In the genomic region with DNA sequence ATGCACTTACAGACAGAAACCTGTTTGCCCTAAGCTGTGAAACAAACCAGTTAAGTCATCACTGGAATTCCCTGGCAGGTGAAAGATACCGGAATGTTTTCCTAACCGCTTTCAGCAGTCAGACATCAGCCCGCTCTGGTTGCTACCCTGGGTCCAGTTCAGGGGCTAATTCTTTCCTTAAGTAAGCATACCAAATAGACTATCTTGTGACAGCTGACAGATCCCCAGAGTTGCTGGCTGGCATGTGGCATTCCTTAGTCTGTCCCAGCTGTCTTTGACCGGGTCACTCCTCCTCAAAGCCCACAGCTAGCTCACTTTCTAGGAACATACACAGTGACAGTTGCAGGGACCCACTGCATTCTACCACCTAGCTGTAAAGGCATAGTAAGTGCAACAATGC, we compare ENCODE assay signal across 15 mouse cellular contexts. TPM values are rescaled to one million over a fixed set of nuclear protein-coding genes. Genes with fewer than 3 reads are reported as not detected.
A peak's percentile ranks its signal among the peaks of the same experiment; 100 is the strongest.
DNase-seq lines count a peak whose midpoint lies in the region; ATAC-seq and TF ChIP-seq lines count a peak whose summit lies in the region.
"Had no signal": no experiment of that assay in that cellular context is flagged by ENCODE, and none has a peak within 500 bp of the region (broad histone marks: within the 10 kb centered on the region; RNA-seq: fewer than 3 reads in every experiment).

No protein-coding gene starts in this region.

- H3K9ac ChIP-seq in forebrain, embryonic 11.5 days (ENCODE audit: low read length) = no peak overlapping the region
- H3K9ac ChIP-seq: hindbrain, embryonic 13.5 days; lung, embryonic 15.5 days; midbrain, embryonic 13.5 days; neural tube, embryonic 12.5 days had no signal

- no peaks in the 10 kb centered on the region for H3K9me3 ChIP-seq in forebrain, embryonic 11.5 days (ENCODE audit: control insufficient read depth, low read length)
- H3K9me3 ChIP-seq: hindbrain, embryonic 13.5 days; lung, embryonic 15.5 days; midbrain, embryonic 13.5 days; neural tube, embryonic 12.5 days had no signal

- CTCF ChIA-PET in Patski (lab: Charles Lee) = interaction anchor here (1.2 to 1.8 kb wide), 3 partner anchors 9 to 114 kb away, joined by 3 to 7 read pairs (median 4); no protein-coding TSS in a partner anchor

- ATAC-seq in Patski = peak; percentile 51
- ATAC-seq in erythroid progenitor cell, adult 5-6 weeks (replicated peaks; ENCODE audit: low FRiP score, poor library complexity, severe bottlenecking) = no peak
- ATAC-seq in forebrain, embryonic 11.5 days (replicated peaks; ENCODE audit: low FRiP score) = no peak
- ATAC-seq: midbrain, embryonic 13.5 days had no signal

- H3K4me3 ChIP-seq in forebrain, embryonic 11.5 days (ENCODE audit: low read depth, low read length) = no peak overlapping the region
- H3K4me3 ChIP-seq: erythroblast, embryonic 14.5 days; hindbrain, embryonic 13.5 days; lung, embryonic 15.5 days; midbrain, embryonic 13.5 days; neural tube, embryonic 12.5 days had no signal

- H3K27ac ChIP-seq in forebrain, embryonic 11.5 days (ENCODE audit: low read depth, low read length) = no peak overlapping the region
- H3K27ac ChIP-seq: hindbrain, embryonic 13.5 days; lung, embryonic 15.5 days; midbrain, embryonic 13.5 days; neural tube, embryonic 12.5 days had no signal

- in situ Hi-C loops in Patski (cut with MboI; ENCODE audit: low pct_unique_long_range_greater_than_20kb) = no loop called here

- H3K36me3 ChIP-seq in forebrain, embryonic 11.5 days (ENCODE audit: control insufficient read depth, insufficient read depth, low read length) = no peaks in the 10 kb centered on the region
- H3K36me3 ChIP-seq: hindbrain, embryonic 13.5 days; lung, embryonic 15.5 days; midbrain, embryonic 13.5 days; neural tube, embryonic 12.5 days had no signal

- POLR2A ChIA-PET in Patski (lab: Charles Lee) = interaction anchor here (1.1 to 1.3 kb wide), 2 partner anchors 23 to 36 kb away, joined by 3 read pairs; partner anchors contain the start of gene Mettl16

- no peaks in the 10 kb centered on the region for H3K27me3 ChIP-seq in Patski
- H3K27me3 ChIP-seq in forebrain, embryonic 11.5 days (ENCODE audit: control insufficient read depth, insufficient read depth, low read length) = no peaks in the 10 kb centered on the region
- H3K27me3 ChIP-seq: hindbrain, embryonic 13.5 days; lung, embryonic 15.5 days; midbrain, embryonic 13.5 days; neural tube, embryonic 12.5 days had no signal

- peaks cover 3% of the 10 kb centered on the region; the same call in 1 of the 2 replicates for H3K4me1 ChIP-seq in forebrain, embryonic 11.5 days (replicated peaks; ENCODE audit: control insufficient read depth, insufficient read depth, low read length)
- H3K4me1 ChIP-seq: lung, embryonic 15.5 days; neural tube, embryonic 12.5 days had no signal

- DNase-seq in kidney, adult 11 months = peak; percentile 21
- no peak for DNase-seq in kidney, postnatal 25 days
- DNase-seq in Patski (ENCODE audit: low read depth, low spot score) = no peak
- DNase-seq in gastrocnemius, postnatal 25 days = peak; percentile 11
- peak; percentile 63 to 69 for DNase-seq in heart, postnatal 10 days
- no peak for DNase-seq in right cerebral cortex, postnatal 25 days
- DNase-seq in forebrain, embryonic 11.5 days (ENCODE audit: low spot score) = no peak
- DNase-seq: adrenal gland, adult 2 months; cerebellum, postnatal 25 days had no signal

- 80% methylated on average over 4 of the region's 4 CpGs for WGBS in forebrain, embryonic 11.5 days

- no peak overlapping the region for H3K4me2 ChIP-seq in forebrain, embryonic 11.5 days (ENCODE audit: low read depth, low read length, severe bottlenecking)
- H3K4me2 ChIP-seq: hindbrain, embryonic 13.5 days; lung, embryonic 15.5 days; midbrain, embryonic 13.5 days; neural tube, embryonic 12.5 days had no signal

- intact Hi-C loops in heart, postnatal 10 days (cut with DNase I) = no loop called here

- TF ChIP-seq CTCF in Patski (IDR thresholded peaks at IDR 0.05) = no peak

RNA-seq across cellular contexts. Expression of gene Mettl16, which starts 22.6 kb away (rescaled TPM):
- 33.6 TPM for polyA plus RNA-seq in Patski (2021)
- 10 to 100 TPM in 1 of 2 experiments, 1 to 10 TPM in 1; 8.4 to 10.9 TPM for total RNA-seq in gastrocnemius, postnatal 25 days (2021)
- total RNA-seq in heart, postnatal 10 days (2021) = 10 to 100 TPM in 1 of 2 experiments, 1 to 10 TPM in 1; 9.9 to 14.7 TPM
- 2.5 and 5.0 TPM in 2 replicates for total RNA-seq in erythroid progenitor cell, adult 5-6 weeks (2015; ENCODE audit: low replicate concordance)
- total RNA-seq in erythroid progenitor cell, adult 5-6 weeks (2017; ENCODE audit: low replicate concordance) = 3.1 and 5.4 TPM in 2 replicates
- 53.3 and 57.0 TPM in 2 replicates for polyA plus RNA-seq in forebrain, embryonic 11.5 days (2014; fragmentation: Nextera tagmentation; extraction: Ambion mirVana)

RNA-seq across cellular contexts. Expression of gene Pafah1b1, which starts 23.6 kb away (rescaled TPM):
- 109 TPM for polyA plus RNA-seq in Patski (2021)
- total RNA-seq in gastrocnemius, postnatal 25 days (2021) = 100 to 1,000 TPM in 1 of 2 experiments, 10 to 100 TPM in 1; 96.4 to 101 TPM
- 100 to 1,000 TPM; 236 to 281 TPM for total RNA-seq in heart, postnatal 10 days (2021)
- 71.7 and 86.5 TPM in 2 replicates for total RNA-seq in erythroid progenitor cell, adult 5-6 weeks (2015; ENCODE audit: low replicate concordance)
- 70.0 and 99.2 TPM in 2 replicates for total RNA-seq in erythroid progenitor cell, adult 5-6 weeks (2017; ENCODE audit: low replicate concordance)
- polyA plus RNA-seq in forebrain, embryonic 11.5 days (2014; fragmentation: Nextera tagmentation; extraction: Ambion mirVana) = 90.2 and 91.1 TPM in 2 replicates

Comparison
In these comparisons a context has a peak if more than half of its experiments do, and no peak if none do; other contexts are left out.
1. DNase-seq: peak in kidney, adult 11 months (single experiment), gastrocnemius, postnatal 25 days (single experiment) and heart, postnatal 10 days (2 of 2); none in kidney, postnatal 25 days (0 of 2), Patski (single experiment), right cerebral cortex, postnatal 25 days (single experiment) and forebrain, embryonic 11.5 days (single experiment).